Mouse (Mus musculus) liver, embryonic 11.5 days (tissue): Measurements from ENCODE around the gene Fgd6. TPM values are rescaled to one million over a fixed set of nuclear protein-coding genes. Genes with fewer than 3 reads are reported as not detected.

Experiments
- ATAC-seq: fragments of 200-750 bp; cut with Nextera tagmentation; replicated peaks from 2 replicates; pipeline ENCODE4 v1.8.0; 2017; ENCODE audit warnings: moderate number of reproducible peaks, mild to moderate bottlenecking, moderate TSS enrichment, moderate library complexity; ENCODE audit not compliant: low FRiP score
- DNase-seq: peaks from one replicate; pipeline ENCODE4 v3.0.0-alpha.2; 2017; ENCODE audit warnings: low spot score
- H3K27ac ChIP-seq: fragments of 300-500 bp; sonication (generic); 2 replicates; pipeline ENCODE4 v1.5.1; 2014; ENCODE audit warnings: mild to moderate bottlenecking, low read depth, low read length, control low read depth
- H3K27me3 ChIP-seq: fragments of 300-500 bp; sonication (generic); replicated peaks from 2 replicates; pipeline ENCODE4 v1.6.1; 2014; ENCODE audit warnings: low read length, mixed read lengths; ENCODE audit not compliant: control insufficient read depth, insufficient read depth
- H3K36me3 ChIP-seq: fragments of 300-500 bp; sonication (generic); 2 replicates; pipeline ENCODE4 v1.6.1; 2014; ENCODE audit warnings: mild to moderate bottlenecking, low read length, moderate library complexity, mixed read lengths; ENCODE audit not compliant: control insufficient read depth, insufficient read depth
- H3K4me1 ChIP-seq: fragments of 300-500 bp; sonication (generic); replicated peaks from 2 replicates; pipeline ENCODE4 v1.6.1; 2014; ENCODE audit warnings: low read length, mixed read lengths; ENCODE audit not compliant: control insufficient read depth, insufficient read depth
- H3K4me2 ChIP-seq: fragments of 300-500 bp; sonication (generic); 2 replicates; pipeline ENCODE4 v1.6.1; 2014; ENCODE audit warnings: mild to moderate bottlenecking, control low read depth, moderate library complexity
- H3K4me3 ChIP-seq: fragments of 300-500 bp; sonication (generic); 2 replicates; pipeline ENCODE4 v1.5.1; 2014; ENCODE audit warnings: low read depth, low read length, control low read depth
- H3K9ac ChIP-seq: fragments of 300-500 bp; sonication (generic); 2 replicates; pipeline ENCODE4 v1.6.1; 2014; ENCODE audit warnings: low read depth, low read length, control low read depth
- H3K9me3 ChIP-seq: fragments of 300-500 bp; sonication (generic); 2 replicates; pipeline ENCODE4 v1.6.1; 2016; ENCODE audit warnings: low read length, inconsistent platforms, mixed read lengths; ENCODE audit not compliant: control insufficient read depth
- WGBS: fragments of 180-500 bp; shearing (Covaris S2); extraction: QIAGEN DNeasy Blood & Tissue Kit; methylation state at CpG from one replicate; pipeline ENCODE4 v1.1.7; 2014; 5-methylcytosine and 5-hydroxymethylcytosine counted together
- polyA plus RNA-seq: library from polyadenylated mRNA; unstranded; fragments of >200 nt; fragmentation: Nextera tagmentation; extraction: Ambion mirVana; gene quantifications from 2 replicates; pipeline ENCODE4 v1.2.1, GENCODE M21; 2014

The Fgd6 gene
- polyA plus RNA-seq, 1 experiment from 2014 or later, result 5.5 TPM

DNA sequence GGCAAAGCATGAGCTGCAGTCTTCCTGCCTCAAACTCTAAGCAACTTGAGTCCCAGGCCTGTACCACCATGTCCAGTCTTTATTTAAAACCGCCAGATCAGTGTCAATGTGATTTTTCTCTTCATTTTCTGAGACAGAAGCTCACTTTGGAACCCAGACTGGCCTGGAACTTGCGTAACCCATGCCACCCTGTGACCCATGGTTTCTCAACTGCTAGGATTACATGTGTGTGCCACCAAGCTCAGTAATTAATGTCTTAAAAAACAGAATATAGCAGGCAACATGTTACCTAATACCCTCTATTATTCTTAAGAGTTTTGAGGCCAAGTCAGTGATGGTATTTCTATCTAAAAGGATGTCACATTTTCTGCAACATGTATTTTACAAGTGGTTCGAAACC is 106.6 kb downstream of the Fgd6 start:
- Histone ChIP-seq H3K9me3 (no peaks in the 10 kb centered on the region), H3K27ac (no peak overlapping the region), H3K4me2 (no peak overlapping the region), H3K4me1 (no peaks in the 10 kb centered on the region), H3K36me3 (peaks cover 7% of the 10 kb centered on the region), H3K27me3 (no peaks in the 10 kb centered on the region), H3K9ac (no peak overlapping the region), H3K4me3 (no peak overlapping the region)
- ATAC-seq (no peak), DNase-seq (no peak)
- WGBS, result 92% methylated on average over 3 of the region's 3 CpGs

GRCm38 (mm10) chr10:94144581-94144980 is 108.8 kb downstream of the Fgd6 start:
- 78% methylated on average over 5 of the region's 5 CpGs for WGBS
- Histone ChIP-seq H3K9ac (no peak overlapping the region), H3K9me3 (no peaks in the 10 kb centered on the region), H3K4me1 (peaks cover 3% of the 10 kb centered on the region; the same call in 1 of the 2 replicates), H3K4me3 (no peak overlapping the region), H3K36me3 (peaks cover 4% of the 10 kb centered on the region; the same call in 1 of the 2 replicates), H3K27ac (no peak overlapping the region), H3K27me3 (no peaks in the 10 kb centered on the region), H3K4me2 (no peak overlapping the region)
- no peak for DNase-seq
- no peak for ATAC-seq

- 8% methylated on average over 8 of the region's 8 CpGs for WGBS
- DNase-seq, result no peak
- no peak for ATAC-seq
- H3K9me3 ChIP-seq, result no peaks in the 10 kb centered on the region
- peak overlapping the region; percentile 71 for H3K4me2 ChIP-seq
- peak overlapping the region; percentile 90 for H3K4me3 ChIP-seq
- peaks cover 7% of the 10 kb centered on the region for H3K4me1 ChIP-seq
- peak overlapping the region; percentile 92; the same call in 1 of the 2 replicates for H3K27ac ChIP-seq
- no peaks in the 10 kb centered on the region for H3K27me3 ChIP-seq
- H3K9ac ChIP-seq, result peak overlapping the region; percentile 95
- no peaks in the 10 kb centered on the region for H3K36me3 ChIP-seq
These were observed 111.6 kb downstream of the Fgd6 start for GRCm38 (mm10) chr10:94147391-94147755.

DNA sequence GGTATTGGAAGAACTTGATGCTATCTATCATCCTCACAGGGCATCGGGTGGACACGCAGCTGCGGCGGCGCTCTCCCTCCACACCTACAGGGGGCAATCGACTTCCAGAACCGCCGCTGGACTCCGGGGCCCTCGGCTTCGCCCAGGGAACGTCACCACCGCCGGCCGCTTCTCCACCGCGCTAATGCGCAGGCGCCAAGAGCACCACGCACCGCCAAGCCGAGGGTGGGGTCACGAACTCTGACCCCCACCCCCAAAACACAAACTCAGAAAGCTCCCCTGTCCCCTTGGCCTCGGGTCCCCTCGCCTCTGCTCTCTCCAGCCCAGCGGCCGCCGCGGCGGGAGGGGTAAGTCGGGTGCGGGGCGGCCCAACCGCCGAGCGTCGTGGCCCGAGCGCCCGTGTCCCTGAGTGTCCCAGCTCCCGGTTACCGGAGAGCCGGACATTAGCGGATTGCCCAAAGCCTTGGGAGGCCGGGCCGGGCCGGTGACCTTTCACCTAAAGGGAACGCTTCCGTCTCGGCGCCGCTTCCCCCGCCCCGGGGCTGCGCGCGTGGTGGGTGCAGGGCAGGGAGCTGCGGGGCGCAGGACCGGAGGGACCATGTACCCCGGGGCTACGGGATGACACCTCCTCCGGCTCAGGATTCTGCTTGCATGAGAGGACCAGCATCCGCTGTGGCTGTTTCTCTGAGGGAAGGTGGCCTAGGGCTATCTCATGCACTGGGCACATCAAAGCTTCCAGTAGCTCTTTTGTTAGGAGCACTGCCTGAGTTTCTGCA is 112.1 kb downstream of the Fgd6 start, which contains the start of gene Nr2c1:
Nr2c1 (plus strand) TSS at position 268 of the 776 bp plus-strand sequence.
- peak within 1 kb of the TSS; percentile 90 for H3K4me3 ChIP-seq
- H3K27me3 ChIP-seq, result no peaks in the 10 kb centered on the region
- H3K27ac ChIP-seq, result peak within 1 kb of the TSS; percentile 92
- peak; percentile 85 for ATAC-seq
- peak within 1 kb of the TSS; percentile 95 for H3K9ac ChIP-seq
- DNase-seq, result peak; percentile 84
- no peaks in the 10 kb centered on the region for H3K9me3 ChIP-seq
- no peaks in the 10 kb centered on the region for H3K36me3 ChIP-seq
- peak within 1 kb of the TSS; percentile 71 for H3K4me2 ChIP-seq
- H3K4me1 ChIP-seq, result peaks cover 7% of the 10 kb centered on the region
- WGBS, result under 1% methylated on average over 63 of the region's 64 CpGs

DNA sequence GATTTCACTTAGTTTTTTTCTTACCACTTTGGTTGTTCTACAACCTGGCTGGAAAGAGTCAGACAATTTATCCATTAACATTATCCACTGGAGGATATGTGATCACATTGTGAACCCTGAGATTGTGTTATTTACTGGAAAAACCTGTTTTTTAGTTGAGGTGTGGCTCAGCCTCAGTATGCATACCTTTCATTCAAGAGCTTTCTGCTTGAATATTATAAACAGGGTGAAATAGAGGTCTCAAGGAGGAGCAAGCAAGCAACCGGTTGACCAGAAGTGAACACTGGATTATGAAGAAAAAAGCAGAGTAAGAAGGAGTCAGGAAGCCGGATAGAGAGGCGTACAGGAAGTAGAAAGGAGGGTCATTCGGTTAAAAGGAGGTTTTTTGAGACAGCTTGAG is 115.7 kb downstream of the Fgd6 start:
- Histone ChIP-seq H3K36me3 (peaks cover 7% of the 10 kb centered on the region; the same call in 1 of the 2 replicates), H3K4me2 (no peak overlapping the region)
- WGBS, result 73% methylated on average over 4 of the region's 4 CpGs

DNA sequence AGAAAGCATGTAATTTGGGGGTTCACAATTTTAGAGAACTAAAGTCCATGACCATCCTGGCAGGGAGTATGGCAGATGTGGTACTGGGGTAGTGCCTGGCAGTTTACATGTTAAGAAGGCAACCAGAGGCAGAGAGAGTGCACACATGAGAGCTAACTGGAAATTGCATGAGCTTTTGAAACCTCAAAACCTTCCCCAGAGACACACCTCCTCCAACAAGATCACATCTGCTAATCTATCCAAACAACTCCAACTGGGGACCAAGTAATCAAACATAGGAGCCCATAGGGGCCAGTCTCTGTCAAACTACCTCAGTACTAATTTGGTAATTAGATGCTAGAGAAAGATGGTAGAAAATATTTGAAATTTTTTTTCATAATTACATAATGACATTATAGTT is 118.0 kb downstream of the Fgd6 start:
- H3K9ac ChIP-seq, result no peak overlapping the region
- H3K4me2 ChIP-seq, result no peak overlapping the region
- H3K4me3 ChIP-seq, result no peak overlapping the region
- no peak overlapping the region for H3K27ac ChIP-seq
- H3K27me3 ChIP-seq, result no peaks in the 10 kb centered on the region
- DNase-seq (peak; percentile 20), ATAC-seq (no peak)
- H3K9me3 ChIP-seq, result no peaks in the 10 kb centered on the region
- peaks cover 7% of the 10 kb centered on the region; the same call in 1 of the 2 replicates for H3K36me3 ChIP-seq
- peaks cover 7% of the 10 kb centered on the region for H3K4me1 ChIP-seq

More for the DNA sequence above, 115.7 kb downstream of the Fgd6 start:
- H3K4me1 ChIP-seq, result peaks cover 7% of the 10 kb centered on the region
- DNase-seq (no peak), ATAC-seq (no peak)
- no peak overlapping the region for H3K4me3 ChIP-seq
- no peak overlapping the region for H3K9ac ChIP-seq
- no peaks in the 10 kb centered on the region for H3K9me3 ChIP-seq
- H3K27me3 ChIP-seq, result no peaks in the 10 kb centered on the region
- no peak overlapping the region for H3K27ac ChIP-seq

DNA sequence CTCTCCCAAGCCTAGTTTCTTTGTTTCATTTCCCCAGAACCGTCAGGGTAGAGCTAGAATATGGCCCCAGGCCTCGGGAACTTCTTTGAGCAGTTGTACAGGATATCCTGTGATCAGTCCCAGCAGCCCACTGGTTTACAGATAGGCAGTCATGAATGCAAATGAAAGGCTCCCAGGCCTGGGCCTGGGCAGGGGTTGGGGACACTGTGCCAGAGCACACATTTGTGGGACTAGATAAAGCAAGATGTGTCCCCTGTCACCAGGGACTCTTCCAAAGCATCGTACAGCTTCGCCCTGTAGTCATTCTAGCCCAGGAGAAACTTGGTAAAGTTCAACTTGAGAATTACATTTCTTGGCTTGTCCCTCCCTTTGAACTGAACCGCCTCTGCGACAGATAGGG is 123.2 kb downstream of the Fgd6 start:
- no peaks in the 10 kb centered on the region for H3K27me3 ChIP-seq
- no peak overlapping the region for H3K9ac ChIP-seq
- 73% methylated on average over 6 of the region's 6 CpGs for WGBS
- peaks cover 16% of the 10 kb centered on the region; the same call in 1 of the 2 replicates for H3K36me3 ChIP-seq
- H3K4me1 ChIP-seq, result no peaks in the 10 kb centered on the region
- DNase-seq (no peak), ATAC-seq (no peak)
- no peaks in the 10 kb centered on the region for H3K9me3 ChIP-seq
- no peak overlapping the region for H3K27ac ChIP-seq
- H3K4me3 ChIP-seq, result no peak overlapping the region
- H3K4me2 ChIP-seq, result no peak overlapping the region

GRCm38 (mm10) chr10:94159406-94159805 is 123.6 kb downstream of the Fgd6 start:
- Histone ChIP-seq H3K9ac (no peak overlapping the region), H3K36me3 (peaks cover 16% of the 10 kb centered on the region; the same call in 1 of the 2 replicates), H3K27ac (no peak overlapping the region), H3K4me3 (no peak overlapping the region), H3K4me1 (no peaks in the 10 kb centered on the region), H3K4me2 (no peak overlapping the region), H3K9me3 (no peaks in the 10 kb centered on the region), H3K27me3 (no peaks in the 10 kb centered on the region)
- DNase-seq (no peak), ATAC-seq (no peak)
- WGBS, result 88% methylated on average over 4 of the region's 4 CpGs
